Mouse (Mus musculus): ENCODE data around the gene AI464131. TPM values are rescaled to one million over a fixed set of nuclear protein-coding genes. Genes with fewer than 3 reads are reported as not detected.

AI464131 gene
- polyA plus RNA-seq, 2 experiments from 2014 or later = not detected

DNA sequence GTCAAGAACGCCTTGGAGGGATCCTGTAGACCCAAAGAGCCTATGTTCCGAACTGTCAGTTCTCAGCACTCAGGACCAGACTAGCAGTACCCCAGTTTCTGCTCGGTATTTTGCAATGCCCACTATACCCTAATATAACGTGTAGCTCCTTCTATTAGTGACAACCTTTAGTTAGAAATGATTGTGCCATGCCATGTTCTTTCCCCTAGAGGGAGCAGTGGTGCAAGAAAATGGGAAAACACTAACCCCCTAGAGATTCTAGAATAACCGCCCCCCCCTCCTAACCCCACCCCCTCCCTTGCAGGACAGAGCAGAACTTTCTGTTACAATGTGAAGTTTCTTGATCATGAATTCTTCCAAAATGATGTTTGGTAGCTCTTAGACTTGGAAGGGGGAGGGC is 1.4 kb upstream of the AI464131 start:
- no peak for ATAC-seq

DNA sequence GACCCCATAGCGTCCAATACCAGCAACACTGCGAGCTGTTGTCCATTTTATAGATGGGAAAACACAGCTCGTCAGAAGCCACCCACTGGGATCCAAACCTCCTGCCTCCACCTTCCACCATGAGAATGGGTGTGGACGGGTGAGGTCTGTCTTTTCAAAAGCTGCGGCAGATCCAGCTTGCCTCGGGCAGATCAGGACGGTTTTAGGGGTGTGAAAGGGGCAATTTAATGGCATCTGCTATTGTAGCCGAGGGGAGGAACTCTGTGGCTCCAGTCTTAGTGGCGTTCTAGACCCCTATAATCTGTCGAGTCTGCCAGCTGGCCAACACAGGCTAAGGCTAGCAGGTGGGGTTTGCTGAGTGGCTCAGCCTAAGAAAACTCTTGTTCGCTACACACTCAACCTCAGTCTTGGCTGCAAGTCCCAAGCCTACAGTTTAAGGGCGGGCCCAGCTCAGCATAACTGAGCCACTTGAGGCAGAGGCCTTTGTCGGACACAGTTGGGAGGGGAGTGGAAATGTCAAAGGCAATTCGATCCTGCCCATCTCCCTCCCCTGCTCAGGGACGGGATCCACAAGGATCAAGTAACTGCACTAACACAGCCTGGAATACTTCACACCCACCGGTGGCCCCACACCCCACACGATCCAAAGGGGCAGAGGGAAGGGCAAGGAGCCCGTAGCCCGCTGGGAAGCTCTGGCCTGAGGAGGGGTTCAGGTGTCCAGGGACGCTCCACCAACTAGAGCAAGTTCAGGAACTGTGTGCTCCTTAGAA is 520 bp downstream of the AI464131 start:
- ATAC-seq = no peak

DNA sequence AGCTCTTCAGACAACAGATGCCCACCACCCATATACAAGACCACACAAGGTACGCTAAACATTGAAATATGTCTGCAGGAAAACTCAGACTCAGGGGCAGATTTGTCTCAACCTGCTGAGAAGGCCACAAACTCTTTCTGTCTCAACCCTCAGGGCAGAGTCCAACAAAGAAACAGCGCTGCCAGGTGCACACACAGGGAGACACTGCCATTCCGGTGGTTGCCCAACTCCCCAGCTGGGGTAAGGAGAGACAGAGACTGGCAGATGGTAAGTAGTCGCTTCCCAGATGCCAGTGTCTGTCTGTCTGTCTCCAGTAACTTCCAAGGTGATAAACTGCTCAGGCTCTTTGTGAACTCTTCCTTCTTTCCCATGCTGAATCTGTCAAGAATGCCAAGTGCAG is 2.1 kb downstream of the AI464131 start:
- ATAC-seq = no peak

DNA sequence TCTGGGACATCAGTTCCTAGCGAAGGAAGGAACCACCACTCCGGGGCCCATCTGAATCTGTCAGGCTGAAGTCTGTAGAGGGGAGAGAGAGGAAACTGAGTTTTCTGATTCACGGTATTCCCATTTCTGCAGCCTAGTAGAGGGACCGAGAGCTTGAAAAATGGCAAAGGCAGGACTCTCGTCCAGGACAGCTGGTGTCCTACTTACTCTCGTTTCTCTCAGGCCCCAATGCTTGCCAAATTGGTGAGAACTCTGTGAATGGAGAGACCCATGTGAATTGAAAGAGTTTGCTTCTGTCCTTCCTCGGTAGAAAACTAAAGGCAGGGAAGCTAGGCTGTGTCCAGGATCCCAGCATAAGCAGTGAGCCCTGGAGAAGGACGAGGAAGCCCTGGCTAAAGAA is 3.3 kb downstream of the AI464131 start:
- no peak for ATAC-seq

DNA sequence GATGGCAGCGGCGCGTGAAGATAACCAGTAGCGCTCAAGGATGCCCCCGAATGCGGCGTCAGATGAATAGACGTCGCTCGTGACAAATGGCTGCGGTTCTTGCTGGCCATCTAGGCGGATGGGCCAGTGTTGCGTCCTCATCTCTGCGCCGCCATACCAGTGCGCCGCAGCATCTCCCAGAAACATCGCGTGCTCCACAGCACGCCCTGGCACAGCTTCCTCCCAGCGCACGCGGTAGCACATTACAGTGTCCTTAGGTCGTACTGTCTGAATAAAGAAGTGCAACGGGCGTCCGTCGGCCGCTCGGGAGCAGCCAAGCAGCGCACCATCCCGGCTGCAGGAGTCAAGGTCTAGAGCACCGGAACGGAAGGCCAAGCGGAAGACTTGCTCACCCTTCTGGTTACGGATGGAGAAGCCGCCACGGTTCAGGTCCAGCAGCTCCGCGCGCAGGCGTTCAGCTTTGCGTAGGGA is 3.9 kb downstream of the AI464131 start:
- ATAC-seq = no peak

DNA sequence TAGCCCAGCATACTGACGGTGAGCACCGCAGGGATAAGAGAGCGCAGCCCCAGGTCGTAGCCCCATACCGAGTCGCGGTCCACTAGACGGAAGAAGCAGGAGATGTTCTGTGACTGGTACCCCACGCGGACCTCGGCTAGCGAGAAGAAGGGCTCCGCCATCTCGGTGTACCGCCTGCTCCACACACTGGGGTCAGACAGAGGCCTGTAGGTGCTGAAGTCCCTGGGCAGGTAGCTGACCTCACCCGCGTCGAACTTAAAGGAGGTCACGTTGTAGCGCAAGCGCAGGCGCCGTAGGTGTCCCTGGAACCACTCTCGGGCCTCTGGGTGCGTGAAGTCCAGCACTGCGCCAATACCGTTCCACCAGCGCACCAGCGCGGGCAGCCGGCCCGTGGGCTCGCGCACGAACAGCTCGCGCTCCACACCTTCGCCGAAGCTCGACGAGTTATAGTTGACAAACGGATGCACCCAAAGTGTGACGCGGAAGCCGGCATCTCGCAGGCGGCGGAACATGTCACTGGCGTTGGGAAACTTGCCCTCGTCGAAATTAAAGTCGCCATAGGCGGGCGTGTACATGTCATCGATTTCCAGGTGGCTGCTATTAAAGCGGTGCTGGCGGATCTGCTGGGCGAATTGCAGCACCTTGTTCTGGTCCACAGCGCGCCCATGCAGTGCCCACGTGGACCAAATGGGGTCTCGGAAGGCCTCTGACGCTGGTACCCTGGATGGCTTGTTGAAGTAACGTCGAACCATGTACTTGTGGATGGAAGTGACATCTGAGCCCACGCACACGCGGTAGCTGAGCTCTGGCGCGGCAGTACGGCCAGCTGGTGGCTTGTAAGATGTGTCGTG is 4.7 kb downstream of the AI464131 start:
- no peak for ATAC-seq

DNA sequence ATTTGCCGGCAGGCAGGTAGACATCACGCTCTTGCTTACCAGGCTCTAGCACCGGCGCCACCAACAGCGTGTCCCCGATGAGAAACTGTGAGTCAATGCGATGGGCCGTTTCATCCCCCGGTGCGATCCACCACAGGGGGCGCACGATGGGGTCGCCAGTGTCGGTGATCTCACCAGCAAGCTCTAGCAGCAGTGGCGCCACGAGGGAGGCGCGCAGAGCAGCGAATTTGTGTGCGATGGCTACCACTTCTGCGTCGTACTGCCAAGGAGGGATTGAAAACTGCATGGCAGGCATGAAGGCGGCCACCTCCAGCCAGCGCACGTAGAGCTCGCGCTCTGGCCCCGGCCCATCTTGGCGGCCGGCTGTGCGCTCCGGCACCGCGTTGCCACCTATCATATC is 5.3 kb downstream of the AI464131 start:
- ATAC-seq = no peak

DNA sequence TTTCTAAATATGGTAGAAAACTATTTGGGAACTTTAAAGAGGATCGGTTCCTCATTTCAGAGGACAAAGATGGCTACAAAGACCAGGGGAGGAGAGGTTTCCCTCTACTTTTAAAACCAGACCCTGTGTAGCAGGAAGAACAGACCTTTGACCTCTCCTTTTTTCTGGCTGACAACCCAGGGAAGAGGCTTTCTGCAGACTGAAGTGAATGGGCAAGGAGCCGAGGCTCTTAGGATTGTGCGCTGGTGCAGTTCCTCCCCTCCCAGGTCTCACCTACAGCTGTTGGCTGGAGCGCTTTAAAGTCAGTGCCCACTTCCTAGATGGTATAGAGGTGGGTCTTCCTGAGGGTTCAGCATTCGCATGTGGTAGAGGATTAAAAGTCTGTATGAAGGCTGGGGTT is 5.8 kb downstream of the AI464131 start:
- ATAC-seq = no peak

DNA sequence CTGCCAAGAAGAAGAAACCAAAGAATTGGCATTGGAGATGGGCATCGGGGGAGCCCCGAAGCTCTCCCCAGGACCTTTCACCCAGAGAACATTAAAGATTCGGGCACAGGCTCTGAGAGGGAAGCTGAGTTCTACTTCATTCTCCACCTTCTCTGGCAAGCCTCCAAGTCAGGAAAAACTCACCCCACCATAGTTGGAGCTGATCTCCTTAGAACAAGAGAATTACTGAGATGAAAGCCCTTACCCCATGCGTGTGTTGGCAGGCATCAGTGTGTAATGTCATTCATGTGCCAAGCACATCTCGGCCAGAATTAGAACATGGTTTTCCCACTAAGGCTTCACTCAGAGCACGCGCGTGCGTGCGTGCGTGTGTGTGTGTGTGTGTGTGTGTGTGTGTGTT is 7.0 kb downstream of the AI464131 start:
- ATAC-seq = no peak

DNA sequence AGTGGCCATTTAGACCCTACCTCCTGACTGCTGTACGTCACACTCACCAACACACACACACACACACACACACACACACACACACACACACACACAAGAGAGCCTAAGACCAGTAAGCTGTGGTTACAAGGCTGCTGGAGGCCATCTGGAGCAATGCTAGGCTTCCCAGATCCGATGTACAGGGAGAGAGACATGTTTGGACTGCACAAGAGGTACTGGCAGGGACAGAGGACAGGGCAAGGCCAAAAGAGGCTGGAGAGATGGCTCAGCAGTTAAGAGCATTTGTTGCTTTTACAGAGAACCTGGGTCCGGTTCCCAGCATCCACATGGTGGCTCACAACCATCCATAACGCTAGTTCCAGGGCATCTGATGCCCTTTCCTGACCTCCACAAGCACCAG is 7.8 kb downstream of the AI464131 start:
- ATAC-seq = no peak

DNA sequence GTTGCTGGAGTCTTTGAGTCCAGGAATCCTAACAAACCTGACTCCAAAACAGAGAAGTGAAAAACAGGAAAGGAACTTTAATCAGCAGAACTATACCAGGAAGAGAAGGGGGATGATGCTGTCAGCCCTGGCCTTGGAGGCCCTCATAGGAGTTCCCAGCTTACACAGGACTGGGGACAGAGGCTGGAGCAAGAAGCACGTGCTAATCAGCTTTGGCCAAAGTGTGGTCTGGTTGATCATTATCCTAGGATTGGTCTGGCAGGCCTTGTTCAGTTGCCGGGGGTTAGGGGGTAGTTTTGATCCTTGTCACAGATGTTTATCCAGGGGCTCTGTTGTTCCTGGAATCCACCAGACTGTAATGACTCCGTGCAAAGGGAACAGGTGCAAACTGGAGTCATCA is 8.5 kb downstream of the AI464131 start:
- no peak for ATAC-seq

DNA sequence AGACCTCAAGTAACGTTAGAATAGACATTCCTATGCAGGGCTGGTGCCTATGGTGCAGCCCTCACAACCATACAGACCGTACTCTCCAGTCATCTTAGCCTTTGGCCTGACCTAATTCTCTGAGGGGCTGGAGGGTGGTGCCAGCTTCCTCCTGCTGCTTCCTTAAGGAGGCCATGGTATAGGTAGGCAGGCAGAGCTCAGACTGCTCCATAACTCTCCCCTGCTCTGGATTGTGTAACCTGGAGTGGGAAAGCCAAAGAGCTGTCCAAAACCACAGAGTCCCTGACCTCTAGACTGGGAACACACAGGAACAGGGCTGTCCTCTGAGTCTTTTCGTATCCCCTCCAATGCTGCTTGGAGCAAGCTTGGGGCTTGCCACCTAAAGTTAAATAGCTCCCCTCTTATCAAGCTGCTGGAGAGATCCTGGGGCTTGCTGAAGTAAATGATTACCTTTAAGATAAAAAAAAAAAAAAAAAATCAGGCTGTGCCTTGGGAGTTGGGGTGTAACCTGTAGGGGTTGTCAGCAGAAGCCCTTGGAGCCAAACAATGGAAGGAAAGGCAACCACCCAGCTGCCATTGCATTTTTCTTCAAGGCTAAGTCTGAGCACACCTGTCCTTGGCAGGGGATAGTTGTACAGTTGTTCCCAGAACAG is 9.3 kb downstream of the AI464131 start:
- ATAC-seq = no peak

DNA sequence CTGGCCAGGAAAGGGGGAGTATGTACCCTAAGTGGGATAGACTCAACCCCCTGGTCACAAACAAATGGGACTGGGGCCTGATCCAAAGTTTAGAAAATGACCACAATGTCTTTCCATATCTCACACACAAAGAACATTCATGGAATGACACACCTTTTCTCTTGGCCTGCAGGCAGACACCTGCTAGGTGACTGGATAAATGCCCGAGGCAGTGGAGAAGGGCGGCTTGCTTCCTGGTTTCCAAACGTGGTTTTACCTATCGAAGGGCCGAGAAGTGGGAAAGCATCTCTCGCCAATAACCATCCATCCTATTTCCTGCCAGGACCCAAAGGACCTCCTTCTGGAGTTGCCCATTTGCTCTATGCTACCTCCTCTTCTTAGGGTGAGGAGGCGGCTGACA is 9.9 kb downstream of the AI464131 start:
- ATAC-seq = no peak

DNA sequence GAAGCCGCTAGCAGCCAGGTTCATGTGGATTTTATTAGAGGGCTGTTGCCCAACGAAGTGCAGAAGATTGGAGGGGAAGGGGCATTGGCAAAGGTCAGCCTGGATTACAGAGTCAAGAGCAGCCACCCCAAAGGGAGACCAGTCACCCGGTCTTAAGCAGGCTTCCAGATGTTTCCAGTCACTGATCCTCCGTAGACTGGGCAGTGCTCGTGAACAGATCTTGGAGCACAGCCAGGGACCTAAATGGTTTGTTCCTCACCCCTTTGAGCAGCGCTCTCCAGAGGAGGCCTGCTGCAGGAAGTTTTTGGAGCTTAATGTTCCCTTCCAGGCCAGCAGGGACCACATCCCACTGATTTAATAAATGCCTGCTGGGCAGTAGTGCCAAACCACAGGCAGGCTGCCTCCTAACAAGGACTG is 21.3 kb downstream of the AI464131 start:
- no peak for ATAC-seq

DNA sequence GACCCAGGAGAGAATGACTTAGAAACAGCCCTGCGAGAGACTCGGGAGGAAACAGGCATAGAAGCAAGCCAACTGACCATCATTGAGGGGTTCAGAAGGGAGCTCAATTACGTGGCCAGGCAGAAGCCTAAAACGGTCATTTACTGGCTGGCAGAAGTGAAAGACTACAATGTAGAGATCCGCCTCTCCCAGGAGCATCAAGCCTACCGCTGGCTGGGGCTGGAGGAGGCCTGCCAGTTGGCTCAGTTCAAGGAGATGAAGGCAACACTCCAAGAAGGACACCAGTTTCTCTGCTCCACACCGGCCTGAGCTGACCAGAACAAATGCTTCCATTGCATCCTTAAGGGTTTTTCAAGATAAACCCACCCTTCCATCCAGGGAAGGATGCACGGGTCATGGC is 22.6 kb downstream of the AI464131 start:
- ATAC-seq = no peak

DNA sequence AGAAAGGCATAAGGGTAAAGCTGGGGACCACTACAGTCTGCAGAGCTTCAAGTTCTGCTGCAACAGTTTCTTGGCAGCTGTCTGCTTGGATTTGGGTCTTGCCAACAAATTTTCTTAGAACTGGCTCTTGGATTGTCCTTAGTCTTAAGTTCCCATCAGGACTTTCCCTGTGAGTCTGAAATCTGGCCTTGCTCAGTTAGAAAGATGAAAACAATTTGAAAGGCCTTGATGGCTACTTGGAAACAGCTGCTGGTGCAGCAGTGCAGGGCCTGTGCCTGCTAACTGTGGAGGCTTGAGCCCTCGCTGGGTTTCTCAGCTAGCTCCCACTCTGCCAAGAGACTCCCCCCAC is 23.4 kb downstream of the AI464131 start:
- no peak for ATAC-seq

DNA sequence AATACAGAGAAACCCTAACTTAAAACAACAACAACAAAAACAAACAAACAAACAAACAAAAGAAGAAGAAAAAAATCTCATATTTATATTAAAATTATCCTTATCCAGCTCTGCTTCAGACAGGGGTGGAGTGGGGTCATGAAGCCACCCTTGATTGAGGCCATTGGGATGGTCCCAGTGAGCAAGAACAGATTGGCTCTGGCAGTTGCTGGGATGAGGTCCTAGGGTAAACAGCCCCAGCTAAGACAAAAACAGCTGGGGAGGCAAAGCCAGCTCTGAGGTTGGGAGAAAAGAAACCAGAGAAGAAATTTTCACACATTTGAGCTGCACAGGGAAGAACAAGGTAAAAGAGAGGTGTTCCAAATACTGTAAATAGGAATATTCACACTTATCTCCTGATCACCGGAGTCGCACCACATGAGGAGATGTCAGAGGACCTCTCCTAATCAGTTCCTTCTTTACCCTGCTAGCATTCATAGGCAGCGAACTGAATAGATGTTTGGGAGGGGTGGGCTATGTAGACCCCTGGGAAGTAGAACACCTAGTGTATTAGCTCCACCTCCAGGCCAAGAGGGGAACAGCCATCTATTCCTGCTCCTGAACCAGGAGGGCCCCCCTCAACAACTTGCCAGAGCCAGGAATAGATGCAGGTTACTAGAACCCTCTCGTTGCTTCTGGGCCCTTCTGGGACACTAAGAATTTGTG is 24.0 kb downstream of the AI464131 start:
- ATAC-seq = no peak

DNA sequence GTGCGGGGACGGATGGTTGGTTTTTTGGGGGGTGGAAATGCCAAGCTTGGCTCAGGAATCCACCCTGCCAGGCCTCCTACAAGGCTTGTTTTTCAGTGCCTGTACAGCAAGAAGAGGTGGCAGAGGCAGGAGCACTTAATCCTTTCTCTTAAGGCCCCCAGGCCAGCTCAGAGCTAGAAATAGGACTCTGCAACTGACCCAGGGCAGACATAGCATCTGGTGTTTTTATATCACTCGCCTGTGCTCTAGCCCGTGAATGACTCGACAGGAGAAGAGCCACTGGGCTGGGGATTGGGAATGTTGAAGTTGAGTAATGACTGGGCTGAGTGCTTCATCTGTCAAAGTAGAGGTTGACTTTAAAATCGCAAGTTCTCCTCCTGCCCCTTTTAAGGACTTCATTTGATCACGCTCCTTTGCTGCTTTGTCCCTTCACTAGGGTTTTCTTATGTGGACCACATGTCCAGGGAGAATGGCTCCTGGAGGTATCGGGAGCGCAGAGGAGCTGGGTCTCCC is 25.2 kb downstream of the AI464131 start:
- no peak for ATAC-seq

DNA sequence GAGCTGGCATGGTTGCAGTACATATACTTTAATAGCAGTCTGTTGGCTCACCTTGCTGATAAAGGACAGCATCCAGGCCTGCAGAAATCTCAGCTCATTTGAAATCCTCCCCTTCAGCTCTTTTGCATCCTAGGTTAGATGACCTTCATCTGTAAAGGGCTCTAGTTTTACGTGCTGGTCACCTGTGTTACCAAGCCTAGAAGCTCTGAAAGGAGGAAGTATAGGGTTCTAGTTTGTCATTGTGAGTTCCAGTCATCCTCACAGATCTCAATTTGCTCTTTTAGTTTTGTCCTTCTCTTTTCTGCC is 31.5 kb downstream of the AI464131 start:
- ATAC-seq = no peak

DNA sequence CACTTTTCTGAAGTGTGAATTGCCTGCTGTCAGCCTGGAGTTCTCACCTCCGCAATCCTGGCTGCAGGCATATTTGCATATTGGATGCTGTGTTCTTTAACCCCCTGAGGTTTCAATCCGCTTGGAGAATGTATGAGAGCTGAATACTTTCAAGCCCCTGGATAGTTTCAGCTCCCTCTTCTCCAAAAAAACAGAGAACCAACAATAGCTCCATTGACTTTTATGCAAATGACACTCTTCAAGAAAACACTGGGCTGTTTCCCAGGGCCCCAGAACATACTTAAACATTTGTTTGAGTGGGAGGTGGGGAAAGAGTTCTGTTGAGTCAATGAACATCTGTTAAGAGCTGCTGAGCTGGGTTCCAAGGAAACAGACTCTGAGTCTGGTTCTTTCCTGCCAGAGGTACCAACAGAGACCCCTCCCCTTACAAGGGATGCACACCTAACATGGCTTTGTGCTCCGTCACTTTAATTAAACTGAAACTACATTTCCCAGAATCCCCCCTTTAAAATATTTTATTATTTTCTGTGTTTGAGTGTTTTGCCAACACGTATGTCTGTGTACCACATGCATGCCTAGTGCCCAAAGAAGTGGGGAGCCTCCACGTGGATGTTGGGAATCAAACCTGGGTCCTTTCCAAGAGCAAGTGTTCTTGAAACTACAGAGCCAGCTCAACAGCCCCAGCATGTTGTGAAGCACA is 32.0 kb downstream of the AI464131 start:
- ATAC-seq = no peak

DNA sequence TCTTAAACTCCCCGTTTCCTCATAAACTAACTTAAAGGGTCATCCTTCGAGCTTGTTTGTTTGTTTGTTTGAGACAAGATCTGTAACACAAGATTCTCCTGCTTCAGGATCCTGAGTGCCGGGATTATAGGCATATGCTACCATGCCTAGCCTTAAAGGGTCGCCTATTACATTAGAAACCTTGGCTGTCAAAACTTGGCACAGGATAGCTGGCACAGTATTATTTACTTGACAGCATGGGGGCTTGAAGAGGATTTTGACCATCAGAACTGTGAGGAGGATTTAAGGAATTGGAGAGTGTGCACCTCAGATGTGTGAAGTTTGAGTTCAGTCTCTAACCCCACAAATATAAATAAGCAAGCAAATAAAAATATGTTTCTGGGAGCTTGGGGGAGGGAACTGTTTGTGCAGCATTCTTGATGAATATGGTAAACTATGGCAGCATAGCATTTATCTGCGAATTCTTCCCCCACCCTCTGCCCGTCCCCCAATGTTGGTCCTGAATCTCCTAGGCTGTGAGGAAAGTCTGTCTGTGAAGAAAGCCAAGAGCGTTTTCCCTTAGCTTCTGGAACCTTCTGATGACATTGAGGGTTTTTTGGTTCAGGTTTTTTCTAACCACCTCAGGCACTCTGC is 32.7 kb downstream of the AI464131 start:
- ATAC-seq = no peak

DNA sequence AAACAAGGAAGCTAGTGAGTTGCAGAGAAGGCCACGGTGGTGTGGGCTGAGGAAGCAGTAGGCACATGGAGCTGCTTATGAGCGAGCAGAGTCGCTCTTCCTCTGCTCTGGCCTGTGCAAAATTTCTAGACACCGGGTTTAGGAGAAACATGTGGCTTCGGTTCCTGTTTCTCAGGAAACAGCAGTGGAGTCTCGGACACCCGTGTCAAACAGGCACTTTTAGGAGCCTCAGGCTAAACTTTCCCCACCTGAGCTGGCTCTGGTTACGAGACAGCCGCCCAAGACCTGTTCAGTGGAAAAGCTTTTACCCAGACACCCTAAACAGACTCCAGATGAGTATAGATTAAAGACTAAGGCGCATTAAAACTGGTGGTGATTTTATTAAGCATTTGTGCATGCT is 33.7 kb downstream of the AI464131 start:
- ATAC-seq = no peak
